Mouse (Mus musculus): ENCODE data around the gene Calcrl. TPM values are rescaled to one million over a fixed set of nuclear protein-coding genes. Genes with fewer than 3 reads are reported as not detected.

The Calcrl gene
- 2.9 and 4.5 TPM in 2 replicates for polyA plus RNA-seq (2021; fragmentation: Nextera tagmentation)
- long read RNA-seq, experiment 1, partial matches to known transcripts = 3 of 7 reads
- long read RNA-seq, experiment 1, other reads (novel, unspliced or antisense) = 4 of 7 reads
- long read RNA-seq, experiment 2 = 0 reads

DNA sequence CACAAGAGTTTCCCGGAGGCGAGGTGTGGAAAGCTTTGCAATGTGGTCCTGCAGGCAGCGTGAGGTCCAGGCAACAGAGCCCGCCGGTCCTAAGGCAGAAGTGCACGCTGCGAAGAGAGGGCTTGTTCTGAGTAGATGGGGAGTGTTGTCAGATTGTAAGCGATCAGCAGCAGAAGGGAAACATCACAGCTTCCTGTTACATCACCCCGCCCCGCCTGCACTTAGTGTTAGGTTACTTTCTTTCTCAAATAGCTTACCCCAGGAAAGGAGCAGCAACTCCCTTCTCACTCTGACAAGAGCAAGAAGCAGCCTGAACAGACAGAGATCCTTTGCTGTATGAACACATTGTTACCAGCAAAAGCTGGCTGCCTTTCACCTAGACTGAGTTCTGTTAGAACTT lies at the start of gene Calcrl:
TSS of gene Calcrl (minus strand) at position 274 of the 400 bp plus-strand sequence.

Other genes starting within 250 kb of the Calcrl start
- gene Tfpi, start 51.4 kb upstream of the Calcrl start, polyA plus RNA-seq (2021; fragmentation: Nextera tagmentation) = 2.7 and 3.1 TPM in 2 replicates
- 5.0 and 5.6 TPM in 2 replicates for gene Ctnnd1, start 225.4 kb upstream of the Calcrl start, polyA plus RNA-seq (2021; fragmentation: Nextera tagmentation)
- gene Btbd18, start 233.7 kb upstream of the Calcrl start, polyA plus RNA-seq (2021; fragmentation: Nextera tagmentation) = 0.06 TPM in 1 of 2 replicates, not detected in the other
- gene Selenoh, start 245.4 kb upstream of the Calcrl start, polyA plus RNA-seq (2021; fragmentation: Nextera tagmentation) = 94.1 and 109 TPM in 2 replicates

All from left cerebral cortex, adult 6 months (tissue).